15 mouse cellular contexts compared by ENCODE assay signal in the genomic region with DNA sequence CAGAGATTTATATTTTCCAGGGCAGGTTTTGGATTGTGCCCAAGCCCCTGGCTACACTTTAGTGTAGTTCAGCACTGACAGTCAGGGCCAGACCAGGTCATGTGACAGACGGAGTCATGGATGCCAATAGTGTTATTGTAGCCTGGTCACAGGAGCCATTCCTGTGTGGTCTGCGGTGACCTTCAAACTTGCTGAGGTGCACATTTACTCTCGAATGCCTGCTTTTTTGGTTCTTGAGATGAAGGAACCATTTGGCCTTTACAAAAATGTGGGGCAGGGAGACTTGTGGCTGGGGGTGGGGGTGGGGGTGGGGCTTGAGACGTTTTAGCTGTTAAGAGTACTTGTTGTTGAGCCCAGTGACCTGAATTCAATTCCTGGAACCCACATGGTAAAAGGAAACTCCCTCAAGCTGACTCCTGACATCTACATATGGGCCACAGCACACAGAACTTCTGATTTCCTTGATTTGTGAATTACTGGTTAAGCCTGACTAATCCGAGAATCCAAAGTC. TPM values are rescaled to one million over a fixed set of nuclear protein-coding genes. Genes with fewer than 3 reads are reported as not detected.
DNase-seq lines count a peak whose midpoint lies in the region; ATAC-seq and TF ChIP-seq lines count a peak whose summit lies in the region.
"Had no signal": no experiment of that assay in that cellular context is flagged by ENCODE, and none has a peak within 500 bp of the region (broad histone marks: within the 10 kb centered on the region; RNA-seq: fewer than 3 reads in every experiment).

No protein-coding gene starts in this region.

- H3K27ac ChIP-seq in embryonic facial prominence, embryonic 13.5 days, result peak overlapping the region; percentile 71
- peak overlapping the region; percentile 36; the same call in 1 of the 2 replicates for H3K27ac ChIP-seq in kidney, postnatal 0 days
- H3K27ac ChIP-seq: liver, embryonic 12.5 days had no signal

- no peak overlapping the region for H3K4me2 ChIP-seq in embryonic facial prominence, embryonic 13.5 days
- no peak overlapping the region for H3K4me2 ChIP-seq in kidney, postnatal 0 days (ENCODE audit: low read length)
- H3K4me2 ChIP-seq: liver, embryonic 12.5 days had no signal

- no peaks in the 10 kb centered on the region for H3K36me3 ChIP-seq in embryonic facial prominence, embryonic 13.5 days
- no peaks in the 10 kb centered on the region for H3K36me3 ChIP-seq in kidney, postnatal 0 days (ENCODE audit: insufficient read depth, low read length)
- H3K36me3 ChIP-seq: liver, embryonic 12.5 days had no signal

- no peak overlapping the region for H3K4me3 ChIP-seq in embryonic facial prominence, embryonic 13.5 days
- H3K4me3 ChIP-seq in kidney, postnatal 0 days (replicated peaks; ENCODE audit: low read depth, low read length), result no peak overlapping the region
- H3K4me3 ChIP-seq: liver, embryonic 12.5 days; megakaryocyte, embryonic 14.5 days had no signal

- no peak for TF ChIP-seq CTCF in kidney, postnatal 0 days (IDR thresholded peaks at IDR 0.05; ENCODE audit: low read depth)

- no peaks in the 10 kb centered on the region for H3K27me3 ChIP-seq in embryonic facial prominence, embryonic 13.5 days
- no peaks in the 10 kb centered on the region for H3K27me3 ChIP-seq in kidney, postnatal 0 days (ENCODE audit: insufficient read depth, low read length)
- H3K27me3 ChIP-seq: liver, embryonic 12.5 days had no signal

- peak; percentile 37 for DNase-seq in ovary, adult 18-20 months (ENCODE audit: low spot score)
- DNase-seq in ovary, postnatal 10 days (ENCODE audit: low spot score), result no peak
- DNase-seq in kidney, postnatal 0 days (ENCODE audit: low spot score), result peak; percentile 34
- DNase-seq in layer of hippocampus, postnatal 10 days (ENCODE audit: low spot score in 2 of 2), result no peak
- no peak for DNase-seq in spleen, postnatal 10 days (ENCODE audit: low spot score in 2 of 2)
- no peak for DNase-seq in lung, postnatal 36 days
- DNase-seq: cerebellum, adult 18-20 months; gastrocnemius, postnatal 36 days; right cerebral cortex, postnatal 14 days had no signal

- 48% methylated on average over 5 of the region's 5 CpGs for WGBS in embryonic facial prominence, embryonic 13.5 days
- 31% methylated on average over 5 of the region's 5 CpGs for WGBS in kidney, postnatal 0 days

- no peaks in the 10 kb centered on the region; the same call in 1 of the 2 replicates for H3K4me1 ChIP-seq in embryonic facial prominence, embryonic 13.5 days
- H3K4me1 ChIP-seq in kidney, postnatal 0 days (replicated peaks; ENCODE audit: insufficient read depth, low read length), result no peaks in the 10 kb centered on the region
- H3K4me1 ChIP-seq: liver, embryonic 12.5 days; megakaryocyte, embryonic 14.5 days had no signal

- 0 out of 2 replicates have a peak, but pooled peaks have one; percentile 73 for ATAC-seq in embryonic facial prominence, embryonic 13.5 days (ENCODE audit: insufficient number of reproducible peaks, insufficient read depth, low FRiP score, low TSS enrichment, low read depth)
- peak; percentile 72; the same call in 1 of the 2 replicates for ATAC-seq in kidney, postnatal 0 days (replicated peaks; ENCODE audit: low FRiP score, low read depth)
- no peak for ATAC-seq in megakaryocyte, adult 5-6 weeks (ENCODE audit: poor library complexity, severe bottlenecking)
- ATAC-seq: liver, embryonic 12.5 days had no signal

- no peaks in the 10 kb centered on the region for H3K9me3 ChIP-seq in embryonic facial prominence, embryonic 13.5 days
- no peaks in the 10 kb centered on the region for H3K9me3 ChIP-seq in kidney, postnatal 0 days (replicated peaks; ENCODE audit: low read length)
- H3K9me3 ChIP-seq: liver, embryonic 12.5 days had no signal

- H3K9ac ChIP-seq in embryonic facial prominence, embryonic 13.5 days, result no peak overlapping the region
- H3K9ac ChIP-seq in kidney, postnatal 0 days (ENCODE audit: low read depth, low read length), result no peak overlapping the region
- H3K9ac ChIP-seq: liver, embryonic 12.5 days had no signal

RNA-seq across cellular contexts. Expression of a gene that starts 7.5 kb away (rescaled TPM):
- not detected in 2 replicates for polyA plus RNA-seq in embryonic facial prominence, embryonic 13.5 days (2015; fragmentation: Nextera tagmentation; extraction: Ambion mirVana)
- not detected in 2 replicates for polyA plus RNA-seq in kidney, postnatal 0 days (2015; fragmentation: Nextera tagmentation; extraction: Ambion mirVana)
- total RNA-seq in layer of hippocampus, postnatal 10 days (2021), result not detected
- total RNA-seq in megakaryocyte, adult 5-6 weeks (2015), result not detected in 2 replicates
- not detected in 2 replicates for total RNA-seq in megakaryocyte, adult 5-6 weeks (2017)
- total RNA-seq: gastrocnemius, postnatal 36 days; heart, postnatal 14 days had no signal
- polyA plus RNA-seq: liver, embryonic 12.5 days; testis, adult 2 months had no signal

RNA-seq across cellular contexts. Expression of a gene that starts 50.2 kb away (rescaled TPM):
- polyA plus RNA-seq in embryonic facial prominence, embryonic 13.5 days (2015; fragmentation: Nextera tagmentation; extraction: Ambion mirVana), result not detected in 2 replicates
- 0.07 and 0.54 TPM in 2 replicates for polyA plus RNA-seq in kidney, postnatal 0 days (2015; fragmentation: Nextera tagmentation; extraction: Ambion mirVana)
- total RNA-seq in layer of hippocampus, postnatal 10 days (2021), result not detected
- total RNA-seq in megakaryocyte, adult 5-6 weeks (2015), result not detected in 2 replicates
- total RNA-seq in megakaryocyte, adult 5-6 weeks (2017), result not detected in 2 replicates
- total RNA-seq: gastrocnemius, postnatal 36 days; heart, postnatal 14 days had no signal
- polyA plus RNA-seq: liver, embryonic 12.5 days; testis, adult 2 months had no signal

RNA-seq across cellular contexts. Expression of a gene that starts 54.8 kb away (rescaled TPM):
- not detected in 2 replicates for polyA plus RNA-seq in embryonic facial prominence, embryonic 13.5 days (2015; fragmentation: Nextera tagmentation; extraction: Ambion mirVana)
- polyA plus RNA-seq in kidney, postnatal 0 days (2015; fragmentation: Nextera tagmentation; extraction: Ambion mirVana), result not detected in 2 replicates
- total RNA-seq in layer of hippocampus, postnatal 10 days (2021), result not detected
- not detected in 2 replicates for total RNA-seq in megakaryocyte, adult 5-6 weeks (2015)
- total RNA-seq in megakaryocyte, adult 5-6 weeks (2017), result not detected in 2 replicates
- total RNA-seq: gastrocnemius, postnatal 36 days; heart, postnatal 14 days had no signal
- polyA plus RNA-seq: liver, embryonic 12.5 days; testis, adult 2 months had no signal

Comparison
In these comparisons a context has a peak if more than half of its experiments do, and no peak if none do; other contexts are left out.
1. DNase-seq: peak in ovary, adult 18-20 months (single experiment) and kidney, postnatal 0 days (single experiment); none in ovary, postnatal 10 days (single experiment), layer of hippocampus, postnatal 10 days (0 of 2), spleen, postnatal 10 days (0 of 2) and lung, postnatal 36 days (single experiment).